Mouse (Mus musculus) heart, adult 2 months (tissue): Measurements from ENCODE around the gene Cpsf3.

Experiments used
- CTCF ChIP-seq: fragments of 200-600 bp; IDR thresholded peaks from 2 replicates; pipeline ENCODE4 v1.8.1; 2022; ENCODE audit warnings: antibody characterized with exemption, mild to moderate bottlenecking, moderate library complexity
- EP300 ChIP-seq: fragments of 200-500 bp; IDR thresholded peaks from 2 replicates; pipeline ENCODE4 v1.6.1; 2011; ENCODE audit warnings: low read depth, low read length, control low read depth; ENCODE audit not compliant: insufficient read depth
- POLR2A ChIP-seq: fragments of 200-500 bp; IDR thresholded peaks from 2 replicates; pipeline ENCODE4 v1.6.1; 2011; ENCODE audit warnings: mild to moderate bottlenecking, low read depth, low read length, control low read depth; ENCODE audit not compliant: insufficient read depth

- TF ChIP-seq CTCF: no peak
- no peak for TF ChIP-seq POLR2A
- TF ChIP-seq EP300: no peak
Measured at GRCm38 (mm10) chr12:21333021-21333420, 47.8 kb downstream of the Cpsf3 start.
